Mouse (Mus musculus): Measurements from ENCODE around the gene Cers6. TPM values are rescaled to one million over a fixed set of nuclear protein-coding genes. Genes with fewer than 3 reads are reported as not detected.

Cers6 gene
- total and polyA plus RNA-seq, 2 experiments = 3.9 to 16.0 TPM

DNA sequence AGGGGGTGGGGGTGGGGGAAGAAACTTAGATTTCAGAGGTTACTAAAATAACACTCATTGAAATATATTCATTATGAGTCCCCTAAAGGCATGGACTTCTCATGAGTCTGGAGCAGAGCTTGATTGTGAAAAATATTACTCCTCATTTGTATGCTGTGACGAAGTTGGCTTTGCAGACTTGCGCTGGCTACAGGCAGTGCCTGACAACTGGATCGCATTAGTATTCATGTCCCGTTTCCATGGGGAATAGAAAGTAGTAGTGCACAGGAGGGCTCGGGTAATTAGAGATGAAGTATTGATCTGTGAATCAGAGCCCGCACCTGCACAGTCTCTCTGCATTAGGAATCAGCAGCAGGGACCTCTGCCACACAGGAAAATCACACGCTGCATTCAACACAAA lies 150.2 kb downstream of the Cers6 start:
- 79% methylated on average over 7 of the region's 7 CpGs for WGBS
- TF ChIP-seq CTCF (IDR thresholded peaks at IDR 0.05; ENCODE audit: low read depth, low read length) (no peak), POLR2A (IDR thresholded peaks at IDR 0.05; ENCODE audit: extremely low read depth, insufficient read depth, low read length) (no peak)
- DNase-seq (ENCODE audit: extremely low read depth, low read depth, low spot score) = no peak
- H3K79me2 ChIP-seq (ENCODE audit: control insufficient read depth, insufficient read depth, low read length) = peaks cover 3% of the 10 kb centered on the region; the same call in 1 of the 2 replicates
- no peaks in the 10 kb centered on the region; the same call in 1 of the 2 replicates for H3K36me3 ChIP-seq (ENCODE audit: control insufficient read depth, insufficient read depth, low read length)
- H3K9ac ChIP-seq (ENCODE audit: low read depth, low read length) = no peak overlapping the region
- H3K4me3 ChIP-seq (ENCODE audit: insufficient read depth, low read depth, low read length) = no peak overlapping the region
- no peak overlapping the region for H3K27ac ChIP-seq (replicated peaks; ENCODE audit: insufficient read depth, low read depth, low read length)
- H3K4me1 ChIP-seq (ENCODE audit: control insufficient read depth, insufficient read depth, low read length) = no peaks in the 10 kb centered on the region
- H3K27me3 ChIP-seq (ENCODE audit: control insufficient read depth, insufficient read depth, low read length) = no peaks in the 10 kb centered on the region

DNA sequence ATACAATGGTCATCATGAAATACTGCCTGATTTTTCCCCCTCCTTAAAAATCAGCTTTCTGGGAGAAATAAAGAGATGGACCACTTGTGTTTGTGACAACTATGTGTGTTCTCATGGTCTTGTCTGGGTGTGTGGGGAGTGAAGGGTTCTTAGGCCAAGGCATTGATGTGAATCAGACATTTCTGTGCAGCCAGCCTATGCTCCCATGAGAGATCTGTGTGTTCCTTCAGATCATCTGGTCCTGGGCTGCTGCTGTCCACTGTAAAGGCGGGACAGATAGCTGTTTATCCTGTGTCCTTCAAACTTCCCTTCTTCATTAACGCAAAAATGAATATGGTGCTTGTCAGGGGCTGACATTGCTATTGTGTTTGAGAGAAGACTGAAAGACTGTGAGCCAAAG lies 150.6 kb downstream of the Cers6 start:
- no peak overlapping the region for H3K27ac ChIP-seq (replicated peaks; ENCODE audit: insufficient read depth, low read depth, low read length)
- no peak overlapping the region for H3K4me3 ChIP-seq (ENCODE audit: insufficient read depth, low read depth, low read length)
- WGBS = 82% methylated on average over 2 of the region's 2 CpGs
- no peak for DNase-seq (ENCODE audit: extremely low read depth, low read depth, low spot score)
- H3K9ac ChIP-seq (ENCODE audit: low read depth, low read length) = no peak overlapping the region
- H3K79me2 ChIP-seq (ENCODE audit: control insufficient read depth, insufficient read depth, low read length) = peaks cover 3% of the 10 kb centered on the region; the same call in 1 of the 2 replicates
- H3K4me1 ChIP-seq (ENCODE audit: control insufficient read depth, insufficient read depth, low read length) = no peaks in the 10 kb centered on the region
- H3K36me3 ChIP-seq (ENCODE audit: control insufficient read depth, insufficient read depth, low read length) = no peaks in the 10 kb centered on the region; the same call in 1 of the 2 replicates
- no peaks in the 10 kb centered on the region for H3K27me3 ChIP-seq (ENCODE audit: control insufficient read depth, insufficient read depth, low read length)
- no peak for TF ChIP-seq POLR2A (IDR thresholded peaks at IDR 0.05; ENCODE audit: extremely low read depth, insufficient read depth, low read length)
- no peak for TF ChIP-seq CTCF (IDR thresholded peaks at IDR 0.05; ENCODE audit: low read depth, low read length)

DNA sequence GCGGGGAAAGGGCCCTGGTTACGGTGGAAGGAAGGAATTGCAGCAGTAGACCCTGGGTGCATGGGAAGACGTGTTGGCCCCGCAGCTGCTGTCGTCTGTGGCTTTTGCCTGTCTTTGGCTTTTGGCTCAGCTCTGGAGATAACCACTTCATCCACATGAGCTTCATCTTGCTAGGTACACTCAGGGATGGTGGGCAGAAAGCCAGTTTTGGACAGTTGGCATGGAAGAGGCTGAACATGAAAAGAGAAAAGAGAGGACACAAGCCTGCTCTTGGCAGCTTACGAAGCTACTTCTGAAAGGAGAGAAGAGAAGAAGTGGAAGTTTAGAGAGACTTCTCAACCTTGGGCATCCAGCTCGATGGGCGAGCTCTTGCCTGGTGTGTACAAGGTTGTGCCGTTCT lies 153.0 kb downstream of the Cers6 start:
- Histone ChIP-seq H3K79me2 (ENCODE audit: control insufficient read depth, insufficient read depth, low read length) (no peaks in the 10 kb centered on the region; the same call in 1 of the 2 replicates), H3K27ac (replicated peaks; ENCODE audit: insufficient read depth, low read depth, low read length) (no peak overlapping the region), H3K36me3 (ENCODE audit: control insufficient read depth, insufficient read depth, low read length) (no peaks in the 10 kb centered on the region; the same call in 1 of the 2 replicates), H3K27me3 (ENCODE audit: control insufficient read depth, insufficient read depth, low read length) (no peaks in the 10 kb centered on the region), H3K9ac (ENCODE audit: low read depth, low read length) (no peak overlapping the region), H3K4me3 (ENCODE audit: insufficient read depth, low read depth, low read length) (no peak overlapping the region), H3K4me1 (ENCODE audit: control insufficient read depth, insufficient read depth, low read length) (no peaks in the 10 kb centered on the region)
- no peak for TF ChIP-seq CTCF (IDR thresholded peaks at IDR 0.05; ENCODE audit: low read depth, low read length)
- TF ChIP-seq POLR2A (IDR thresholded peaks at IDR 0.05; ENCODE audit: extremely low read depth, insufficient read depth, low read length) = no peak
- DNase-seq (ENCODE audit: extremely low read depth, low read depth, low spot score) = no peak
- 90% methylated on average over 9 of the region's 9 CpGs for WGBS

DNA sequence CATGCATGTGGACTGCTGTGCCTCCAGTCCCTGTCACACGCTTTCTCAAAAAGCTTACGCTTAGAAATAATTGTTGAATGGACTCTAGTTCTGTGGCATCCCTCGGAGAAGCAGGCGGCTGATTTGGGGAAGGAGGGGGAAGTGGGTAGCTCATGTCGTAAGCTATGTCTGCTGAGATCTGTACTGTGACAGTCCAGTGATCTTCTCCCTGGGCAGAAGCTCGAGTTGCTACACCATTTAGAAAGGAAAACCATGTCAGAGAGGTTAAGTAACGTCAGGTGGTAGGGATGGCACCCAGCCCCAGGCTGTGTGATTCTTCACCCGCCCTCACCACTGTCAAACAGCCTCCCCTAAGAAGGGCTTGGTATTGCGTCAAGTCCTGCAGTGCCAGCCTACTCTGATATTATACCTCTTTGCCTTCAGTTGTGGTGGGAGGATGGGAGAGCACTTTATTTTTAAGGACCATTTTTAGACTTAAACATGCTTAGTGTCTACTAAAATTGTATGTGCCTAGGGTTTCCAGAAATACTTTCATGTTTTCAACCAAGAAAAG lies 154.0 kb downstream of the Cers6 start:
- DNase-seq (ENCODE audit: extremely low read depth, low read depth, low spot score) = no peak
- H3K36me3 ChIP-seq (ENCODE audit: control insufficient read depth, insufficient read depth, low read length) = no peaks in the 10 kb centered on the region
- no peaks in the 10 kb centered on the region; the same call in 1 of the 2 replicates for H3K79me2 ChIP-seq (ENCODE audit: control insufficient read depth, insufficient read depth, low read length)
- no peak for TF ChIP-seq POLR2A (IDR thresholded peaks at IDR 0.05; ENCODE audit: extremely low read depth, insufficient read depth, low read length)
- no peak for TF ChIP-seq CTCF (IDR thresholded peaks at IDR 0.05; ENCODE audit: low read depth, low read length)
- H3K4me1 ChIP-seq (ENCODE audit: control insufficient read depth, insufficient read depth, low read length) = no peaks in the 10 kb centered on the region
- 87% methylated on average over 9 of the region's 9 CpGs for WGBS
- H3K4me3 ChIP-seq (ENCODE audit: insufficient read depth, low read depth, low read length) = no peak overlapping the region
- no peak overlapping the region for H3K9ac ChIP-seq (ENCODE audit: low read depth, low read length)
- no peaks in the 10 kb centered on the region for H3K27me3 ChIP-seq (ENCODE audit: control insufficient read depth, insufficient read depth, low read length)
- no peak overlapping the region for H3K27ac ChIP-seq (replicated peaks; ENCODE audit: insufficient read depth, low read depth, low read length)

DNA sequence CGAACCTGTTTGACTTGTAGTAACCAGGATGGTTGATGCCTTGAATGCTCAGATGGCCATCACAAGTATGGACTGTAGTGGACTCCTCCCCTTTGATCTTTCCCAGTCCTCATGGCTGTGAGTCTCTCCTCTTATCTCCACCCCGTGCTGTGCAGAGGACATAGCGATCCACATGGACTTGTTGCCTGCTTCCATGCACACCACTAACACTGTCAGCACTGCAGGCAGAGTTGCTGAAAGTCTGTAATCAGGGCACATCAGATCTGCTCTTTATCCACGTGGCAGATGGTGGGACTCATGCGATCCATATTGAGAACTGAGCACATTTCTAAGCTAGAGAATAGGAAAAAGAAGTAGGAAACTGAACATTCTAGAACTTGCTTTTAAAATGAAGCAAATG lies 154.6 kb downstream of the Cers6 start:
- WGBS = 84% methylated on average over 5 of the region's 5 CpGs
- no peak overlapping the region for H3K4me3 ChIP-seq (ENCODE audit: insufficient read depth, low read depth, low read length)
- no peaks in the 10 kb centered on the region; the same call in 1 of the 2 replicates for H3K79me2 ChIP-seq (ENCODE audit: control insufficient read depth, insufficient read depth, low read length)
- DNase-seq (ENCODE audit: extremely low read depth, low read depth, low spot score) = no peak
- H3K27ac ChIP-seq (replicated peaks; ENCODE audit: insufficient read depth, low read depth, low read length) = no peak overlapping the region
- H3K4me1 ChIP-seq (ENCODE audit: control insufficient read depth, insufficient read depth, low read length) = no peaks in the 10 kb centered on the region
- H3K36me3 ChIP-seq (ENCODE audit: control insufficient read depth, insufficient read depth, low read length) = no peaks in the 10 kb centered on the region
- no peak overlapping the region for H3K9ac ChIP-seq (ENCODE audit: low read depth, low read length)
- no peak for TF ChIP-seq CTCF (IDR thresholded peaks at IDR 0.05; ENCODE audit: low read depth, low read length)
- TF ChIP-seq POLR2A (IDR thresholded peaks at IDR 0.05; ENCODE audit: extremely low read depth, insufficient read depth, low read length) = no peak
- no peaks in the 10 kb centered on the region for H3K27me3 ChIP-seq (ENCODE audit: control insufficient read depth, insufficient read depth, low read length)

DNA sequence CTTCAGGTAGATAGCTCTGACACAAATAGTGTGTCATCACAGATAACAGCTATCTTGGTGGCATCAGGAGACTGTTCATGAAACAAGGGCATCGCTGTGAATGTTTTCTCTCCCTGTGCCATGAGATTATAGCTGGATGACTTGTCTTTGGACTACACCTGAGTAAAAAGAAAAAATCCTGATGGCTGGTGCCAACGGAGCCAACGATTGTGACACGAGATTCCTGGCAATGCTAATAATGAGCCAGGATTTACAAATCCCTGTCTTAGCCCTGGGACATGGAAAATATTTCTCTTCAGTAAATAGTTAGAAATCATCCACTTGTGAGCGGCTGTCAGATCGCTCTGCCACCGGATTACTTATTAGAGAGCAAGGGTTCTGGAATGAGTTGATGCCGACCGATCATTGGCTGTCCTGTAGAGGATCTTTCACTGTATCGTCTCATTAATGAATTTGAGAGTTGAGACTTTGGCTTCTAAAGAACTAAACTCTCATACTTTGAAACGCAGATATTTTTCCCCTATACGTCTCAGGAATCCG lies 157.9 kb downstream of the Cers6 start:
- Histone ChIP-seq H3K27ac (replicated peaks; ENCODE audit: insufficient read depth, low read depth, low read length) (no peak overlapping the region), H3K4me1 (ENCODE audit: control insufficient read depth, insufficient read depth, low read length) (no peaks in the 10 kb centered on the region), H3K27me3 (ENCODE audit: control insufficient read depth, insufficient read depth, low read length) (no peaks in the 10 kb centered on the region), H3K9ac (ENCODE audit: low read depth, low read length) (no peak overlapping the region), H3K4me3 (ENCODE audit: insufficient read depth, low read depth, low read length) (no peak overlapping the region), H3K36me3 (ENCODE audit: control insufficient read depth, insufficient read depth, low read length) (no peaks in the 10 kb centered on the region), H3K79me2 (ENCODE audit: control insufficient read depth, insufficient read depth, low read length) (no peaks in the 10 kb centered on the region; the same call in 1 of the 2 replicates)
- WGBS = 38% methylated on average over 13 of the region's 13 CpGs
- peak; percentile 84 for DNase-seq (ENCODE audit: extremely low read depth, low read depth, low spot score)
- no peak for TF ChIP-seq POLR2A (IDR thresholded peaks at IDR 0.05; ENCODE audit: extremely low read depth, insufficient read depth, low read length)
- no peak for TF ChIP-seq CTCF (IDR thresholded peaks at IDR 0.05; ENCODE audit: low read depth, low read length)

All from liver, adult 2 months (tissue).